Mouse (Mus musculus): Measurements from ENCODE around the gene Kiss1r. TPM values are rescaled to one million over a fixed set of nuclear protein-coding genes. Genes with fewer than 3 reads are reported as not detected.

Kiss1r gene
- polyA plus RNA-seq, 1 experiment, result 8.3 TPM

- DNase-seq (ENCODE audit: low read depth), result no peak
Observed at GRCm38 (mm10) chr10:79924998-79925784, 8.4 kb downstream of the Kiss1r start.

DNA sequence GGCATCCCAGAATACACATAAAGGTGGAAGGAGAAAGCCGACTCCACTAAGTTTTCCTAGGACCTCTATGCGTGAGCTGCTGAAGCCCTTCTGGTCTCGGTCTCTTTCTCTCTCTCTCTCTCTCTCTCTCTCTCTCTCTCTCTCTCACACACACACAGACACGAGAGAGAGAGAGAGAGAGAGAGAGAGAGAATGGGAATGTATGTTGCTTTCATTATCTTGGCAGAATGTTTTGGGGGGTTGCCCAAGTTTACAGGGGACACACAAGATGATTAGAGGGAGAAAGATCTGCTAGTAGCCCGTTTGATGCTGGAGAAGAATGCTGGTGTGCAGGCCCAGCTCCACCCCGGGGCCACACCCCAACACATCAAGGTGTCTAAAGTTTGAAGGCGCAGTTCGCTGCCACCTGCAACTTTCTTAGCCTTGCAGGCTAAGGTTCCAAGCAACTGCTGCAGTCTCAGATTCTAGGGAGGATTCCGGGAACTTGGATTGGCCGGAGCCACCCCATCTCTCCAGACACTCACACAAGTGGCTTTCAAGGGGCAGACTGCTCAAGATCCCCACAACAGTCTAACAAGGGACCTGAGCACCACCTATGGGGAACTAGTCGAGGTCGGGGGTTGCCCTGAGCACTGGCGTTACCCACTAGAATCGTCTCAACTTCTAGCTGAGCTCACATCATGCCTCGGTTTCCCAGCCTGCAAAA, 9.2 kb downstream of the Kiss1r start:
- no peak for DNase-seq (ENCODE audit: low read depth)

DNA sequence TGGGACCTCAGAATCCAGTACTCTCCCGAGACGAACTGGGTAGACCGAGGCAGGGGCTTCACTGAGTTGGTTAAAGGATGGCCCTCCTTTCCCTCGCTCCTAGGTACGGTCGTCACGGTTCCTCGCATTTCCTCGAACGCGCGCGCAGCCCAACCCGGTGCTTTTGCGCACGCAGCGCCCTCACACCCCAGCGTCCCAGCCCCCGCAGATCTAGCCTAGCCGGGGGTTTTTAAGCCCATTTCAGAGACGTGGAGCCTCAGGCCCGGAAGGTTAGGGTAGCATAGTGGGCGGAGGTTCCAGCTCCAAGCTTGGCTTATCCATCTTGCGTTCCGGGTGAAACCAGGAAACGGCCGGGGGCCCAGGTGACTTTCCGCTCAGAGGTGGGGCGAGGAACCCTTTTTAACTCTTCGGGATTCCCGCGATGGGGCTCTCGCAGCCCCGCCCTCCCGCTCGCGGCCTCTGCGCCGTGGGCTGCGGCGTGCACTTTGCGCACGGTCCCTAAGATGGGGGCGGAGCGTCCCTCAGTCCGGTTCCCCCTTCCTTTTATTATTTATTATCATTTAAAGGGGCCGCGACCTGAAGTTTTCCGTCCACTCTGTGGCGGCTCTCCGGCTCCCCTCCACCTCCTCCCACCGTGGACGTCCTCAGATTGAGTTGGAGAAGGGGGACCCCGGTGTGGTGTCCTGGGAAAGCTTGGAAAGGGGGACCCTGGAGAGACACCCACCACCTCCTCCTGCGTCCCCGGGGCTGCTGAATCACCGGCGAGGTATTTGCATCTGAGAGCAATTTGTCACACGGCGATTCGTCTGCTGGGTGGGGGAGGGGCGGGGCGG, 9.9 kb downstream of the Kiss1r start, which contains the start of gene Arid3a:
TSS of gene Arid3a (plus strand) at position 553 of the 833 bp plus-strand sequence.
- no peak for DNase-seq (ENCODE audit: low read depth)

DNA sequence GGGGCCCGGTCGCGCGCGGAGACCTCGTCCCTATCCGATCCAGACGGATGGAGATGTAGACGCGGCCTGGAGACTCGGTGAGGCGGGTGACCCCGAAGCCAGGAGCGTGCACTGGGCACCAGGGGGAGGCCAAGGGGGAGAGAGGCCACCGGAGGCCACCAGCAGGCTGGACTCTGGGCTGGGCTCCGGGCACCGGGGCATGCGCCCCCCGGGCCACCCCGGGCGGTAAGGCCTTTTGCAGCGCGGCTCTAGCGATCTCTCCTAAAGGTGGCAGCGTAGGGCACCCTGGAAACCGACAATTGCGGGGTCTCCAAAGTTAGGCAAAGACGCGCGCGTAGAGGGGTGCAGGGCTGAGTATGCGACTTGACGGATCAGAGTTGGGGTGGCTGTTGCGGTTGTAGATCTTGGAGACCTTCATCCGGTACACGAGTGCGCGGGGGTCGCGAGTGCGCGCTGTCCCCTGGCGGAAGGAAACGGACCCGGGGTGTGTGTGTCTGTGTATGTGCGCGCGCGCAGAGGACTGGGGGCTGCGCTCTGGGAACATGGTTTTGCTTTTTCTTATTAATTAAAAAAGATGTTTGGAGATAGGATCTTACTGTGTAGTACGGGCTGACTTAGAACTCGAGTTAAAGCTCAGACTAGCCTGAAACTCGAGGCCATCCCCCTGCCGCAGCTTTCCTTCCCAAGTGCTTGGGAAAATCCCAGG, 10.7 kb downstream of the Kiss1r start:
- DNase-seq (ENCODE audit: low read depth), result no peak

- DNase-seq (ENCODE audit: low read depth), result no peak
Observed at GRCm38 (mm10) chr10:79928030-79928694, 11.4 kb downstream of the Kiss1r start.

DNA sequence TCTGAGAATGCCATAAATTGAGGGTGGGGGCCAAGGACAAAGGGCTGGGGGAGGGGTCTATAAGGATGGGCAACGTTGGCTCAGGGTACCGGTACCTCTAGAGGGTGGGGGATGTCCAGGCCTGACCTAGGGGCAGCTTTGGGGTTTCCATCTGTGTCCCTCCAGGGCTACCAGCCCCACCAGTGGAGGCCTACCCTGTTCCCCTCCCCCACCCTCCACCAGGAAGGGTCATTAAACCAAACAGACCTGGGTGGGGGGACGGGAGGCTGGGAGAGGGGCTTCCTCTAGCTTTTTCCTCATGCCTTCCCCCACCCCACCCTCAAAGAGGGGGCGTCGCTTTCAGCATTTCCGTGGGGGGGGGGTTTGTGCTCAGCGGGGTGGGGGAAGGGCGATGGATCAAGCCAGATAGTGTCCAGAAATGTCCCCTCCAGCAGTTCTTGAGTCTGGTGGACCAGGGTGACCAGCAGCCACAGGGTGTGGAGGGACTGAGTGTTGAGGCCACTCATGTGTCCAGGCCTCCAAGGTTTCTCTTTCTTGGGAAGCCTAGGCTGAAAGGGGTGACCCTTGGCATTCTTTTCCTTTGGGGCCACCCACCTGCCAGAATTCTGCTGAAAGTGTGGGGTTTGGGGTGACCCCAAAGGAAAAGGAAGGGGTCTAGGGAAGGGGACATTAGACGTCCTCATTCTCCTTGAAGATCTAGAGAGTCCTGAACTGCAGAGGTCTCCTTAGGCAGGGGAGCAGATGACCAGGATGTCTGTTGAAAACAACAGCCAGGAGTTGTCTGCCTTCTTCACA, 12.3 kb downstream of the Kiss1r start:
- DNase-seq (ENCODE audit: low read depth), result no peak

DNA sequence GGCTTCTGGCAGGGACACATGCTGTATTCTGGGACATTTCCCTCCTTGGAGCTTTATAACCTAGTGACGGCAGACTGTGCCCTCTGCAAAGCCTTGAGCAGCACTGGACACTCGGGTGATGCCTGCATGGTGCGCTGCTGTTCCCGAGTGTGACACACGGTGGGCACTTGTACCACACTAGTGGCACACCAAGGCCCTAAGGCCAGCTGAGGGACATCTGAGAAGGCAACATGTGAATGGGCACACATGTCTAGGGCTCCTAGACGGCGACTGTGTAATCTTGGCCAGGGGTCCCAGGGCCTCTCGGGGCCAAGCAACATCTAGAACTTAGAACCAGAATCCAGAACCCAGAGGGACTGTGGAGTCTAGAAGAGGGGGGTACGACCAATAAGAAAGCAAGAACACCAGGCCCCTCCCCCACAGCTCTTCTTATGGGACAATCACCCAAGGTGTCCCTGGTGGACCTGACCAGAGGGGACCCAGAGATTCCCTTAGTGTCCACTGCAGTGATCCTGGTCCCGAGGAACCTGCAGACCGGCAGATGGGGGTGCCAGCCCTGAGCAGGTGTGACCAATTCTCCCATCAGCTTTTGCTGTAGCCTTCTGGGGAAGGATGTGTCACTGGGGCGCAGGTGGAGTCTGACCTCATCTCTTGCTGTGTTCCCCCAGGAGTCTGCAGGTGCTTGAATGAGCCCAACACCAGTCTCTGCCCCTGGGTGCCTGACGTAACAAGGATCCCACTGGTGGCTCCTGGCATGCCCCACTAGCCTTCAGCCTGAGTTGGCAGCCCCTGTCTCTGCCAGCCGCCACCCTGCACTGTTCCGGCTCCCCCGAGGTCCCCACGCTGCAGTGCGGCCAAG, 13.4 kb downstream of the Kiss1r start:
- no peak for DNase-seq (ENCODE audit: low read depth)

GRCm38 (mm10) chr10:79930826-79931186, 14.0 kb downstream of the Kiss1r start:
- no peak for DNase-seq (ENCODE audit: low read depth)

DNA sequence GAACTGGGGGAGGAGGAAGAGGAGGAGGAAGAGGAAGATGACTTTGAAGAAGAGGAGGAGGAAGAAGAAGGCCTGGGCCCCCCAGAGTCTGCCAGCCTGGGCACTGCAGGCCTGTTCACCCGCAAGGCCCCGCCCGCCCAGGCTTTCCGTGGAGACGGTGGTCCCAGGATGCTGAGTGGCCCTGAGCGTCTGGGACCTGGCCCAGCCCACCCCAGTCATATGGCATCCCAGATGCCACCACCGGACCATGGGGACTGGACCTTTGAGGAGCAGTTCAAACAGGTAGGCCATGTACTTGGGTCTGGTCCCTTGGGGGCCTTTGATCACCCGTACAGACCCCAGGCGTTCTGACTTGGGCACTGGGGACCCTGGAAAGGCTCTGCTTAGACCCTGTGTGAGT, 15.0 kb downstream of the Kiss1r start:
- no peak for DNase-seq (ENCODE audit: low read depth)

- no peak for DNase-seq (ENCODE audit: low read depth)
Observed at GRCm38 (mm10) chr10:79932736-79933135, 16.0 kb downstream of the Kiss1r start.

DNA sequence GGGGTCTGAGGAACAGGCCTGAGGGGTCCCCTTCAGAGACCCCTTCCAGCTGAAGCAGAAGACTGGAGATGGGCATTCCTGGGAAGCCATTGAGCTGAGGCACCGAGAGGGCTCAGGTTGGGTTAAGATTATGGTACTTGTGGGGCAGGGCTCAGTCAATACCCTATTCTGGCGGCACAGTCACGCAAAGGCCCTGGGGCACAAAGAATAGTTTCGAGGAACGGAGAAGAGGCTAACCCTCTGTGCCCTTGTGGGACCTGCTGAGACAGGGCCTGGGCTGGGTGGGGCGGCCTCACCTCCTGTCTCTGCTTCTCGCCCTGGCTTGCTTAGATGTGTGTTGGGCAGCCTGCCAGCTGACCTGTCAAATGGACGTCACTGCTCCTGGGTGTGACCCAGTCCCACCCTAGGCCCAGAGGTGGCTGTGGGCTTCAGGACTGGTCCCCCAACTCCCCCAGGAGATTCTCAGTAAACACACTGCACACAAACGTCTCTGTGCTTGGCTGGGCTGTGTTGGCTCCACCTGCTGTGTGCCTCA, 16.4 kb downstream of the Kiss1r start:
- no peak for DNase-seq (ENCODE audit: low read depth)

DNA sequence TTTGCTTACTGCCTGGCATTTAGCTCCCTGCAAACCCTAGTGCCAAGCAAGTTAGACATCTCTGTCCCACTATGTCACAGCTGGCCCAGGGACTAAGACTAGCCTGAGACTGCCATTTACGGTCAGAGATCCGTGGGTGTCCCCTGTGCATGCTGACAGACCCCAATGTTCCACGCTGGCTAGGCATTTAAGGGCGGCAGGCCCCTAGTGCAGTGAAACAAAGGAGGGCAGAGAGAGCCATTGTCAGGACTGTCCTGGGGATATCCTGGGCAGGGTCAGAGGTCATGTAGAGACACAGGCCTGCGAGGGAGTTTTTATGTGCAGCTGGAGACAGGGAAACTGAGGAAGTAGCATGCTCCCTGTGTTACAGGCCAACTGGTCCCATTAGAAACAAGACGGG, 17.1 kb downstream of the Kiss1r start:
- DNase-seq (ENCODE audit: low read depth), result no peak

DNA sequence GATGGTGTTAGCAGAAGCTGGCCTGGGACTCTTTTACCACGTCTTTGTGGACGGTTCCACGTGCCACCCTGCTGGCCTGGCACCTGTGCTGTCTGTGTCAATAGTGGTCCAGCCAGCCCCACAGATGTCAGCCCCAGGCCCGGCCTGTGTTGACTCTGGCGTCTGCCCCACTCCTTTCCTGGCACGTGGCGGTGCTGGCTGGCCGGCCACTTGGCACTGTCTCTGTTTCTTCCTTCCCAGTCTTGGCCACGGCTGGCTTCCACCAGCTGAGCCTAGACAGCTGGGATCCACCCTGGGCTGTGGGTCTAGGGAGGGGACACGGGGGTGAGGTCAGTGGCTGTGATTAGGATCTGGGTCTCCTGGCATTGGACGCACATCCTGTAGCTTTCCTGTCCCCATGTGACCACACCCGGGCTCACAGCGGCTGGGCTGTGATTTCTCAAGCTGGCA, 17.5 kb downstream of the Kiss1r start:
- DNase-seq (ENCODE audit: low read depth), result no peak

- DNase-seq (ENCODE audit: low read depth), result no peak
Observed at GRCm38 (mm10) chr10:79934794-79935569, 18.2 kb downstream of the Kiss1r start.

GRCm38 (mm10) chr10:79936284-79936910, 19.6 kb downstream of the Kiss1r start:
- DNase-seq (ENCODE audit: low read depth), result no peak

DNA sequence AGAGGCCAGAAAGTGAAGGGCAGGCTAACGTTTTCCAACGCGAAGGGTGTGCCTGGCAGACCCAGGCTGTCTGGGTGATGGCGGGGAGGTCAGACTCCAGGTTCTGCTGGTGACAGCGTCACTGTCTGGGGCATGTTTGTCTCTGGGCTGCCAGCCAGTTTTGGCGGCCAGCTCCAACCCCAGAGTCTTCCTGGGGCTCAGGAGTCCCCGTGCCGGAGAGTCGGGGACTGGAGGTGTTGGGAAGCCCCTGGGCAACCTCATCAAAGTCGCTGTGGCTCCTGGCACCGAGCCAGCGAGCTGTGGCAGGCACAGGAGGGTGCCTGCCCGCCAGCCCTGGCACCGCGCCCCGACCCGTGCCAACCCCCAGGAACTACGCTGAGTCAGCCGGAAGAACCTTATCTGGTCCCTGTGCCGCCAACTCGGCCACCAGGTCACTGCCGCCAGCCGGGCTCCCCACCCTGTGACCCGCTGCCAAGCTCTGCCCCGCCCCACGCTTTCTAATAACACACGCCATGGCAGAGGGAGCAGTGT, 20.2 kb downstream of the Kiss1r start:
- DNase-seq (ENCODE audit: low read depth), result no peak

GRCm38 (mm10) chr10:79937775-79938526, 21.2 kb downstream of the Kiss1r start:
- DNase-seq (ENCODE audit: low read depth), result no peak
